Comparison of ENCODE assay signal across 9 mouse cellular contexts in genomic region chr1:37077955-37078549, GRCm38 (mm10). TPM values are rescaled to one million over a fixed set of nuclear protein-coding genes. Genes with fewer than 3 reads are reported as not detected.
DNase-seq lines count a peak whose midpoint lies in the region; ATAC-seq and TF ChIP-seq lines count a peak whose summit lies in the region.
"Had no signal": no experiment of that assay in that cellular context is flagged by ENCODE, and none has a peak within 500 bp of the region (broad histone marks: within the 10 kb centered on the region; RNA-seq: fewer than 3 reads in every experiment).

No protein-coding gene starts in this region.

- DNase-seq in heart, adult 2 months: peak; percentile 61 to 78
- DNase-seq in left cerebral cortex, postnatal 10 days (ENCODE audit: extremely low spot score in 1 of 2, low spot score in 2 of 2): peak; percentile 67 to 77
- no peak for DNase-seq in spleen, postnatal 10 days (ENCODE audit: low spot score in 2 of 2)
- DNase-seq in adrenal gland, adult 2 months: no peak
- DNase-seq in midbrain, embryonic 11.5 days (ENCODE audit: low spot score, missing footprints): no peak
- DNase-seq: cerebellum, adult 11-12 months had no signal

- TF ChIP-seq POLR2A in heart, adult 2 months (IDR thresholded peaks at IDR 0.05; ENCODE audit: insufficient read depth, low read depth, low read length): peak; percentile 40; the same call in 1 of the 2 replicates

- no peaks in the 10 kb centered on the region for H3K36me3 ChIP-seq in heart, adult 2 months (ENCODE audit: control insufficient read depth, insufficient read depth, low read length)
- H3K36me3 ChIP-seq in heart, embryonic 12.5 days: no peaks in the 10 kb centered on the region
- no peaks in the 10 kb centered on the region for H3K36me3 ChIP-seq in embryonic facial prominence, embryonic 15.5 days
- H3K36me3 ChIP-seq in heart, embryonic 16.5 days (ENCODE audit: control insufficient read depth, insufficient read depth): no peaks in the 10 kb centered on the region
- H3K36me3 ChIP-seq in midbrain, embryonic 11.5 days (ENCODE audit: control insufficient read depth, insufficient read depth, low read length): no peaks in the 10 kb centered on the region

- TF ChIP-seq CTCF in heart, adult 2 months (IDR thresholded peaks at IDR 0.05): no peak

- H3K4me1 ChIP-seq in heart, adult 2 months (ENCODE audit: control insufficient read depth, insufficient read depth, low read length): peaks cover 3% of the 10 kb centered on the region
- no peaks in the 10 kb centered on the region; the same call in 1 of the 2 replicates for H3K4me1 ChIP-seq in heart, embryonic 12.5 days (replicated peaks)
- peaks cover 12% of the 10 kb centered on the region; the same call in 1 of the 2 replicates for H3K4me1 ChIP-seq in embryonic facial prominence, embryonic 15.5 days
- peaks cover 12% of the 10 kb centered on the region for H3K4me1 ChIP-seq in heart, embryonic 16.5 days (ENCODE audit: control insufficient read depth, insufficient read depth, low read length)
- peaks cover 3% of the 10 kb centered on the region; the same call in 1 of the 2 replicates for H3K4me1 ChIP-seq in midbrain, embryonic 11.5 days (ENCODE audit: control insufficient read depth, insufficient read depth, low read length)

- H3K27ac ChIP-seq in heart, adult 2 months: peak overlapping the region; percentile 92
- no peak overlapping the region for H3K27ac ChIP-seq in heart, embryonic 12.5 days (ENCODE audit: poor library complexity, severe bottlenecking)
- H3K27ac ChIP-seq in embryonic facial prominence, embryonic 15.5 days (replicated peaks): 0 out of 2 replicates have a peak overlapping the region, but pooled peaks have one; percentile 22
- H3K27ac ChIP-seq in heart, embryonic 16.5 days (ENCODE audit: low read length): peak overlapping the region; percentile 77
- no peak overlapping the region for H3K27ac ChIP-seq in midbrain, embryonic 11.5 days (ENCODE audit: low read depth, low read length)

- no peaks in the 10 kb centered on the region for H3K79me2 ChIP-seq in heart, adult 2 months (replicated peaks; ENCODE audit: control insufficient read depth, insufficient read depth, low read length)

- H3K4me2 ChIP-seq in heart, embryonic 12.5 days: no peak overlapping the region
- H3K4me2 ChIP-seq in embryonic facial prominence, embryonic 15.5 days (replicated peaks): no peak overlapping the region
- peak overlapping the region; percentile 33 for H3K4me2 ChIP-seq in heart, embryonic 16.5 days (ENCODE audit: low read depth, low read length)
- no peak overlapping the region for H3K4me2 ChIP-seq in midbrain, embryonic 11.5 days

- no peak overlapping the region for H3K9ac ChIP-seq in heart, adult 2 months (ENCODE audit: low read depth, low read length)
- no peak overlapping the region for H3K9ac ChIP-seq in heart, embryonic 12.5 days
- no peak overlapping the region for H3K9ac ChIP-seq in embryonic facial prominence, embryonic 15.5 days
- H3K9ac ChIP-seq in heart, embryonic 16.5 days (ENCODE audit: low read length): no peak overlapping the region
- H3K9ac ChIP-seq in midbrain, embryonic 11.5 days (ENCODE audit: low read length): no peak overlapping the region

- H3K27me3 ChIP-seq in heart, adult 2 months (ENCODE audit: control insufficient read depth, insufficient read depth, low read length): no peaks in the 10 kb centered on the region
- no peaks in the 10 kb centered on the region for H3K27me3 ChIP-seq in heart, embryonic 12.5 days (replicated peaks)
- H3K27me3 ChIP-seq in embryonic facial prominence, embryonic 15.5 days: no peaks in the 10 kb centered on the region
- no peaks in the 10 kb centered on the region for H3K27me3 ChIP-seq in heart, embryonic 16.5 days (ENCODE audit: control insufficient read depth, insufficient read depth, low read length)
- no peaks in the 10 kb centered on the region for H3K27me3 ChIP-seq in midbrain, embryonic 11.5 days (ENCODE audit: control insufficient read depth, insufficient read depth, low read length)

- no peak overlapping the region for H3K4me3 ChIP-seq in heart, adult 2 months
- H3K4me3 ChIP-seq in heart, embryonic 12.5 days: no peak overlapping the region
- no peak overlapping the region for H3K4me3 ChIP-seq in embryonic facial prominence, embryonic 15.5 days (replicated peaks)
- no peak overlapping the region for H3K4me3 ChIP-seq in heart, embryonic 16.5 days (ENCODE audit: low read length)
- H3K4me3 ChIP-seq in midbrain, embryonic 11.5 days (ENCODE audit: low read depth, low read length): no peak overlapping the region

- intact Hi-C loops in heart, adult 2 months (cut with DNase I): no loop called here
- intact Hi-C loops in left cerebral cortex, postnatal 10 days (cut with DNase I): no loop called here

- WGBS in heart, adult 2 months: 45% methylated on average over 14 of the region's 14 CpGs
- WGBS in heart, embryonic 12.5 days: 71% methylated on average over 14 of the region's 14 CpGs
- 57% methylated on average over 14 of the region's 14 CpGs for WGBS in embryonic facial prominence, embryonic 15.5 days
- WGBS in heart, embryonic 16.5 days: 56% methylated on average over 14 of the region's 14 CpGs
- WGBS in midbrain, embryonic 11.5 days: 88% methylated on average over 14 of the region's 14 CpGs

- ATAC-seq in heart, embryonic 12.5 days (ENCODE audit: insufficient number of reproducible peaks, low FRiP score): no peak
- no peak for ATAC-seq in embryonic facial prominence, embryonic 15.5 days (ENCODE audit: insufficient number of reproducible peaks, low FRiP score, low TSS enrichment, low read depth)
- ATAC-seq in heart, embryonic 16.5 days (replicated peaks; ENCODE audit: extremely low read depth, insufficient read depth, low FRiP score): peak; percentile 87
- no peak for ATAC-seq in midbrain, embryonic 11.5 days (ENCODE audit: low FRiP score)

- H3K9me3 ChIP-seq in heart, embryonic 12.5 days (replicated peaks): 0 out of 2 replicates have a peak, but pooled peaks cover 3% of the 10 kb centered on the region
- H3K9me3 ChIP-seq in embryonic facial prominence, embryonic 15.5 days (replicated peaks): no peaks in the 10 kb centered on the region
- H3K9me3 ChIP-seq in heart, embryonic 16.5 days (replicated peaks; ENCODE audit: control insufficient read depth, low read length): no peaks in the 10 kb centered on the region; the same call in 1 of the 2 replicates
- H3K9me3 ChIP-seq in midbrain, embryonic 11.5 days (ENCODE audit: control insufficient read depth, low read length): no peaks in the 10 kb centered on the region

- TF ChIP-seq EP300 in heart, adult 2 months (IDR thresholded peaks at IDR 0.05; ENCODE audit: insufficient read depth, low read depth, low read length): 0 out of 2 replicates have a peak, but pooled peaks have one; percentile 46

RNA-seq across cellular contexts. Expression of gene Vwa3b, which starts 51.7 kb away (rescaled TPM):
- 1 to 10 TPM in 1 of 2 experiments, under 1 TPM in 1; 0.13 to 1.0 TPM for total RNA-seq in heart, adult 2 months (2021)
- polyA plus RNA-seq in heart, adult 2 months (2012; rRNA removed): 0.35 and 0.43 TPM in 2 replicates
- polyA plus RNA-seq in heart, embryonic 12.5 days (2016; fragmentation: Nextera tagmentation; extraction: Ambion mirVana): 0.09 TPM in 1 of 2 replicates, not detected in the other
- polyA plus RNA-seq in embryonic facial prominence, embryonic 15.5 days (2015; fragmentation: Nextera tagmentation; extraction: Ambion mirVana): 1.8 and 2.9 TPM in 2 replicates
- 0.11 and 0.49 TPM in 2 replicates for polyA plus RNA-seq in heart, embryonic 16.5 days (2015; fragmentation: Nextera tagmentation; extraction: Ambion mirVana)
- 1 to 10 TPM; 3.0 to 4.1 TPM for total RNA-seq in left cerebral cortex, postnatal 10 days (2021)
- under 1 TPM; 0.35 to 0.49 TPM for total RNA-seq in adrenal gland, adult 2 months (2021)
- polyA plus RNA-seq in adrenal gland, adult 2 months (2012; rRNA removed): 1.0 TPM in 1 of 2 replicates, not detected in the other
- polyA plus RNA-seq in midbrain, embryonic 11.5 days (2014; fragmentation: Nextera tagmentation; extraction: Ambion mirVana): 0.23 TPM in 1 of 2 replicates, not detected in the other

Comparison
In these comparisons a context has a peak if more than half of its experiments do, and no peak if none do; other contexts are left out.
1. H3K27ac ChIP-seq: peak in heart, adult 2 months (single experiment), embryonic facial prominence, embryonic 15.5 days (single experiment) and heart, embryonic 16.5 days (single experiment); none in heart, embryonic 12.5 days (single experiment) and midbrain, embryonic 11.5 days (single experiment).
2. DNase-seq: peak in heart, adult 2 months (2 of 2) and left cerebral cortex, postnatal 10 days (2 of 2); none in spleen, postnatal 10 days (0 of 2), adrenal gland, adult 2 months (single experiment) and midbrain, embryonic 11.5 days (single experiment).